Mouse (Mus musculus) gastrocnemius, adult 2 months (tissue): ENCODE measurements around the gene Ifit3. TPM values are rescaled to one million over a fixed set of nuclear protein-coding genes. Genes with fewer than 3 reads are reported as not detected.
"Not testable (repeated sequence)": the region's sequence is repeated elsewhere in the genome, so short reads cannot be mapped to it uniquely, and the experiment has no call there.

Source experiments
- DNase-seq: peaks from one replicate; pipeline ENCODE4 v3.0.0; 2022
- H3K27ac ChIP-seq: fragments of 200-600 bp; 2 replicates; pipeline ENCODE4 v1.8.1; 2022; ENCODE audit warnings: mild to moderate bottlenecking
- H3K4me3 ChIP-seq: fragments of 200-600 bp; 2 replicates; pipeline ENCODE4 v1.8.1; 2022; ENCODE audit warnings: mild to moderate bottlenecking, moderate library complexity
- CTCF ChIP-seq: fragments of 200-600 bp; IDR thresholded peaks from 2 replicates; pipeline ENCODE4 v1.8.1; 2022; ENCODE audit warnings: antibody characterized with exemption, mild to moderate bottlenecking, moderate library complexity
- intact Hi-C: fragments of 180-260 bp; cut with DNase I; formaldehyde crosslinking; loops from one replicate; pipeline ENCODE4 v1.15.1; 2025
- total RNA-seq, 2 experiments: library from RNA; stranded (reverse); gene quantifications; 2 replicates each; pipeline ENCODE4 v1.2.3; 2021

Gene Ifit3
- total RNA-seq, 2 experiments from 2014 or later: 0.64 to 0.86 TPM

- TF ChIP-seq CTCF: no peak
- no peak overlapping the region for H3K4me3 ChIP-seq
- no peak overlapping the region for H3K27ac ChIP-seq
- intact Hi-C loops: no loop called here
- DNase-seq: no peak
Observed at GRCm38 (mm10) chr19:34596811-34597210, 13.5 kb downstream of the Ifit3 start.

GRCm38 (mm10) chr19:34598341-34598740 lies 15.0 kb downstream of the Ifit3 start:
- intact Hi-C loops: no loop called here
- TF ChIP-seq CTCF: no peak
- Histone ChIP-seq H3K4me3 (no peak overlapping the region), H3K27ac (no peak overlapping the region)
- DNase-seq: peak; percentile 32

GRCm38 (mm10) chr19:34599250-34599649 lies 15.9 kb downstream of the Ifit3 start:
- H3K4me3 ChIP-seq, intact Hi-C loops, DNase-seq, H3K27ac ChIP-seq: not testable (repeated sequence)

GRCm38 (mm10) chr19:34601888-34602287 lies 18.6 kb downstream of the Ifit3 start, which contains the start of gene Ifit1bl1:
Gene Ifit1bl1, minus strand, starts transcription at chr19:34601956.
- DNase-seq, intact Hi-C loops, H3K27ac ChIP-seq, H3K4me3 ChIP-seq: not testable (repeated sequence)

- intact Hi-C loops: no loop called here
- DNase-seq: no peak
- TF ChIP-seq CTCF: no peak
- H3K4me3 ChIP-seq: no peak overlapping the region
- H3K27ac ChIP-seq: no peak overlapping the region
Observed at GRCm38 (mm10) chr19:34605472-34605871, 22.1 kb downstream of the Ifit3 start.

- intact Hi-C loops: loop anchor here (2.0 kb wide), 1 partner anchor 21 kb away; no protein-coding TSS in a partner anchor
- Histone ChIP-seq H3K4me3 (peak within 1 kb of the TSS; percentile 62), H3K27ac (peak within 1 kb of the TSS; percentile 79)
- DNase-seq: not testable (repeated sequence)
Observed at GRCm38 (mm10) chr19:34607237-34608051, 24.1 kb downstream of the Ifit3 start, which contains the start of gene Ifit3b. Gene Ifit3b, plus strand, starts transcription at chr19:34607970.

GRCm38 (mm10) chr19:34610118-34610517 lies 26.8 kb downstream of the Ifit3 start:
- intact Hi-C loops, H3K27ac ChIP-seq, H3K4me3 ChIP-seq, DNase-seq: not testable (repeated sequence)

GRCm38 (mm10) chr19:34612243-34613001 lies 29.1 kb downstream of the Ifit3 start:
- H3K27ac ChIP-seq, DNase-seq, H3K4me3 ChIP-seq, intact Hi-C loops: not testable (repeated sequence)

GRCm38 (mm10) chr19:34620871-34621270 lies 37.5 kb downstream of the Ifit3 start:
- H3K4me3 ChIP-seq: no peak overlapping the region
- no peak for TF ChIP-seq CTCF
- intact Hi-C loops: no loop called here
- no peak for DNase-seq
- no peak overlapping the region for H3K27ac ChIP-seq

GRCm38 (mm10) chr19:34623781-34624180 lies 40.5 kb downstream of the Ifit3 start:
- no peak for DNase-seq
- TF ChIP-seq CTCF: no peak
- Histone ChIP-seq H3K4me3 (no peak overlapping the region), H3K27ac (no peak overlapping the region)
- intact Hi-C loops: no loop called here

- Histone ChIP-seq H3K4me3 (no peak overlapping the region), H3K27ac (no peak overlapping the region)
- TF ChIP-seq CTCF: no peak
- intact Hi-C loops: no loop called here
- DNase-seq: no peak
Observed at GRCm38 (mm10) chr19:34624663-34625062, 41.3 kb downstream of the Ifit3 start.

- no peak for TF ChIP-seq CTCF
- H3K4me3 ChIP-seq: no peak overlapping the region
- intact Hi-C loops: no loop called here
- H3K27ac ChIP-seq: no peak overlapping the region
- no peak for DNase-seq
Observed at GRCm38 (mm10) chr19:34627496-34627895, 44.2 kb downstream of the Ifit3 start.

- intact Hi-C loops: no loop called here
- Histone ChIP-seq H3K4me3 (no peak overlapping the region), H3K27ac (no peak overlapping the region)
- no peak for TF ChIP-seq CTCF
- DNase-seq: no peak
Observed at GRCm38 (mm10) chr19:34631487-34631886, 48.2 kb downstream of the Ifit3 start.
